Comparison of ENCODE assay signal across 8 mouse cellular contexts in the genomic region with DNA sequence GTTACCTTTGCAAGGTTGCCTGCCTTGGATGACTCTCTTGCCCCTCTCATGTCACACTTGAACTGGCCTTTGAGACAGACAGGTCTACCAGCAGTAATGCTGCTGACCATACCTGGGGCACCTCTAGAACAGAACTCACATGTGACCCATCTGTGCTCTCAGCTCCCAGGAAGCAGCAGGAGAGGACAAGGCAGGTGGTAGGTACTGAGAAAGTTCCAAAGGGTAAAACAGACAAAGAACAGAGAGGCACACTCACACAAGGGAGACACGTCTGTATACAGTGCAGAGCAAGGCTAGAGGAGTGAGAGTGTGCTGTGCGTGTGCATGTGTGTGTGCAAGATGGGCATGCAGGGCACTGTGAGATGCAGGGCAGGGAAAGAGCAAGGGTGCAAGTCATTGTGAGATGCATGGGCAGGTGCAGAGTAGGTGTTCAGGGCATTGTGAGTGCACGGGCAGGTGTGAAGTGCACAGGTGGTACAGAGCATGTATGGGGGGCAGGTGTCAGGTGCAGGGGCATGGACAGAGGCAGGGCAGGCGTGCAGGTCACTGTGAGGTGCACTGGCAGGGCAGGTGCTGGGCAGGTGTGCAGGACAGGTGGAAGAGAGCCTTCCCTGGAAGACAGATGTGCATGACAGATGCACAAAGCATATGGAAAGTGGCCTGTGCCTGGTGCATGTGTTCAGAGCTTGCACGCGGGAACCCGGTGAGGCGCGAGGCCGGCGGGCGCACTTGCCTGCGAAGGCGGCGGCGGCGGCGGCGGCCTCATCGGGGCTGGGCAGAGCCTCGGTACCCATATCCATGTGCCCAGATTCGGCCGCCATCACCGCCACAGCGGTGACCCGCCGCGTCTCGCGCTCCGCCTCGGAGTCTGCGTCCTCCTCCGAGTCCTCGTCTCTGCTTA. TPM values are rescaled to one million over a fixed set of nuclear protein-coding genes. Genes with fewer than 3 reads are reported as not detected.
DNase-seq lines count a peak whose midpoint lies in the region; ATAC-seq and TF ChIP-seq lines count a peak whose summit lies in the region.

No protein-coding gene starts in this region.

- whole genome bisulfite sequencing in embryonic facial prominence, embryonic 11.5 days, result 5% methylated on average over 33 of the region's 35 CpGs
- WGBS in hindbrain, embryonic 14.5 days, result 4% methylated on average over 35 of the region's 35 CpGs
- WGBS in lung, postnatal 0 days, result 4% methylated on average over 29 of the region's 35 CpGs
- 4% methylated on average over 35 of the region's 35 CpGs for WGBS in stomach, embryonic 15.5 days

- H3K4me3 ChIP-seq in G1E (ENCODE audit: low read depth, low read length), result peak overlapping the region; percentile 77
- peak overlapping the region; percentile 65 for H3K4me3 ChIP-seq in embryonic facial prominence, embryonic 11.5 days (ENCODE audit: low read depth, low read length)
- peak overlapping the region; percentile 86 for H3K4me3 ChIP-seq in hindbrain, embryonic 14.5 days (replicated peaks; ENCODE audit: low read length)
- H3K4me3 ChIP-seq in lung, postnatal 0 days (ENCODE audit: low read depth, low read length), result peak overlapping the region; percentile 52
- peak overlapping the region; percentile 68 for H3K4me3 ChIP-seq in stomach, embryonic 15.5 days (replicated peaks)

- TF ChIP-seq CTCF in G1E (IDR thresholded peaks at IDR 0.05; ENCODE audit: low read depth, low read length), result no peak
- no peak for TF ChIP-seq CTCF in lung, postnatal 0 days (IDR thresholded peaks at IDR 0.05)

- no peaks in the 10 kb centered on the region for H3K9me3 ChIP-seq in G1E (replicated peaks)
- H3K9me3 ChIP-seq in embryonic facial prominence, embryonic 11.5 days (replicated peaks; ENCODE audit: control insufficient read depth, low read length), result no peaks in the 10 kb centered on the region
- no peaks in the 10 kb centered on the region for H3K9me3 ChIP-seq in hindbrain, embryonic 14.5 days (ENCODE audit: control insufficient read depth, low read length)
- H3K9me3 ChIP-seq in lung, postnatal 0 days (ENCODE audit: low read length), result no peaks in the 10 kb centered on the region
- H3K9me3 ChIP-seq in stomach, embryonic 15.5 days, result no peaks in the 10 kb centered on the region

- peak overlapping the region; percentile 95 for H3K9ac ChIP-seq in embryonic facial prominence, embryonic 11.5 days (replicated peaks; ENCODE audit: low read length)
- peak overlapping the region; percentile 94 for H3K9ac ChIP-seq in hindbrain, embryonic 14.5 days
- peak overlapping the region; percentile 83 for H3K9ac ChIP-seq in lung, postnatal 0 days (replicated peaks; ENCODE audit: low read depth)
- H3K9ac ChIP-seq in stomach, embryonic 15.5 days, result peak overlapping the region; percentile 96

- ATAC-seq in G1E (ENCODE audit: extremely low read depth, insufficient number of reproducible peaks, low FRiP score, poor library complexity, severe bottlenecking), result no peak
- peak; percentile 32 for ATAC-seq in embryonic facial prominence, embryonic 11.5 days (replicated peaks; ENCODE audit: insufficient number of reproducible peaks, low FRiP score, low TSS enrichment, low read depth)
- peak; percentile 42 for ATAC-seq in hindbrain, embryonic 14.5 days (ENCODE audit: low FRiP score)
- peak; percentile 11 for ATAC-seq in lung, postnatal 0 days
- no peak for ATAC-seq in stomach, embryonic 15.5 days (ENCODE audit: insufficient read depth, low FRiP score, low read depth)

- peaks cover 31% of the 10 kb centered on the region for H3K4me1 ChIP-seq in G1E (ENCODE audit: insufficient read depth, low read depth, low read length)
- H3K4me1 ChIP-seq in embryonic facial prominence, embryonic 11.5 days (ENCODE audit: control insufficient read depth, insufficient read depth, low read length), result peaks cover 8% of the 10 kb centered on the region
- peaks cover 36% of the 10 kb centered on the region for H3K4me1 ChIP-seq in hindbrain, embryonic 14.5 days (replicated peaks; ENCODE audit: control insufficient read depth, insufficient read depth, low read length)
- peaks cover 17% of the 10 kb centered on the region; the same call in 1 of the 2 replicates for H3K4me1 ChIP-seq in lung, postnatal 0 days (ENCODE audit: insufficient read depth, low read depth, low read length)
- peaks cover 22% of the 10 kb centered on the region for H3K4me1 ChIP-seq in stomach, embryonic 15.5 days

- peak; percentile 45 for DNase-seq in kidney, adult 9 months
- no peak for DNase-seq in kidney, postnatal 4 days
- DNase-seq in G1E (ENCODE audit: low spot score), result no peak
- DNase-seq in embryonic facial prominence, embryonic 11.5 days (ENCODE audit: low spot score), result peak; percentile 47
- DNase-seq in hindbrain, embryonic 14.5 days (ENCODE audit: low spot score), result no peak
- no peak for DNase-seq in lung, postnatal 0 days (ENCODE audit: low spot score)
- no peak for DNase-seq in adrenal gland, postnatal 10 days

- H3K27me3 ChIP-seq in G1E (ENCODE audit: insufficient read depth, low read length), result no peaks in the 10 kb centered on the region
- no peaks in the 10 kb centered on the region for H3K27me3 ChIP-seq in embryonic facial prominence, embryonic 11.5 days (ENCODE audit: control insufficient read depth, insufficient read depth, low read length)
- H3K27me3 ChIP-seq in hindbrain, embryonic 14.5 days (ENCODE audit: control insufficient read depth, insufficient read depth, low read length), result no peaks in the 10 kb centered on the region
- no peaks in the 10 kb centered on the region for H3K27me3 ChIP-seq in lung, postnatal 0 days (replicated peaks; ENCODE audit: insufficient read depth, low read length)
- no peaks in the 10 kb centered on the region for H3K27me3 ChIP-seq in stomach, embryonic 15.5 days (replicated peaks)

- peak overlapping the region; percentile 93 for H3K4me2 ChIP-seq in embryonic facial prominence, embryonic 11.5 days (ENCODE audit: low read depth, low read length)
- peak overlapping the region; percentile 98 for H3K4me2 ChIP-seq in hindbrain, embryonic 14.5 days (replicated peaks)
- H3K4me2 ChIP-seq in lung, postnatal 0 days (replicated peaks; ENCODE audit: low read depth, low read length), result peak overlapping the region; percentile 89
- H3K4me2 ChIP-seq in stomach, embryonic 15.5 days, result peak overlapping the region; percentile 99

- H3K27ac ChIP-seq in embryonic facial prominence, embryonic 11.5 days (replicated peaks; ENCODE audit: low read depth, low read length), result peak overlapping the region; percentile 98
- H3K27ac ChIP-seq in hindbrain, embryonic 14.5 days, result peak overlapping the region; percentile 100
- peak overlapping the region; percentile 99 for H3K27ac ChIP-seq in lung, postnatal 0 days (ENCODE audit: low read length)
- peak overlapping the region; percentile 99 for H3K27ac ChIP-seq in stomach, embryonic 15.5 days

- peaks cover 56% of the 10 kb centered on the region for H3K36me3 ChIP-seq in G1E (replicated peaks)
- no peaks in the 10 kb centered on the region; the same call in 1 of the 2 replicates for H3K36me3 ChIP-seq in embryonic facial prominence, embryonic 11.5 days (replicated peaks; ENCODE audit: control insufficient read depth, insufficient read depth, low read depth, low read length)
- H3K36me3 ChIP-seq in hindbrain, embryonic 14.5 days (replicated peaks; ENCODE audit: control insufficient read depth, insufficient read depth), result peaks cover 25% of the 10 kb centered on the region
- peaks cover 9% of the 10 kb centered on the region for H3K36me3 ChIP-seq in lung, postnatal 0 days (ENCODE audit: insufficient read depth, low read length)
- peaks cover 17% of the 10 kb centered on the region for H3K36me3 ChIP-seq in stomach, embryonic 15.5 days

- no peak for TF ChIP-seq EP300 in lung, postnatal 0 days (IDR thresholded peaks at IDR 0.05)

RNA-seq across cellular contexts. Expression of a gene that starts 0.7 kb away (rescaled TPM):
- total RNA-seq in G1E (2014; fragmentation: Nextera tagmentation) (35.3 and 41.2 TPM in 2 replicates), G1E (2017) (22.9 and 27.0 TPM in 2 replicates)
- 55.8 and 61.7 TPM in 2 replicates for polyA plus RNA-seq in G1E (2012)
- polyA plus RNA-seq in embryonic facial prominence, embryonic 11.5 days (2014; fragmentation: Nextera tagmentation; extraction: Ambion mirVana), result 53.9 and 60.8 TPM in 2 replicates
- 187 TPM in 2 replicates for polyA plus RNA-seq in hindbrain, embryonic 14.5 days (2014; fragmentation: Nextera tagmentation; extraction: Ambion mirVana)
- polyA plus RNA-seq in lung, postnatal 0 days (2015; fragmentation: Nextera tagmentation; extraction: Ambion mirVana), result 35.7 and 40.8 TPM in 2 replicates
- 66.9 and 70.8 TPM in 2 replicates for polyA plus RNA-seq in stomach, embryonic 15.5 days (2015; fragmentation: Nextera tagmentation; extraction: Ambion mirVana)
- 10 to 100 TPM; 39.9 to 59.2 TPM for total RNA-seq in adrenal gland, postnatal 10 days (2021)

RNA-seq across cellular contexts. Expression of a gene that starts 0.7 kb away (rescaled TPM):
- 22.5 and 24.4 TPM in 2 replicates for total RNA-seq in G1E (2014; fragmentation: Nextera tagmentation)
- total RNA-seq in G1E (2017), result 18.0 and 18.3 TPM in 2 replicates
- 8.4 and 9.0 TPM in 2 replicates for polyA plus RNA-seq in G1E (2012)
- polyA plus RNA-seq in embryonic facial prominence, embryonic 11.5 days (2014; fragmentation: Nextera tagmentation; extraction: Ambion mirVana), result 24.0 and 26.6 TPM in 2 replicates
- 24.7 and 32.6 TPM in 2 replicates for polyA plus RNA-seq in hindbrain, embryonic 14.5 days (2014; fragmentation: Nextera tagmentation; extraction: Ambion mirVana)
- 34.7 and 44.1 TPM in 2 replicates for polyA plus RNA-seq in lung, postnatal 0 days (2015; fragmentation: Nextera tagmentation; extraction: Ambion mirVana)
- 39.3 and 40.6 TPM in 2 replicates for polyA plus RNA-seq in stomach, embryonic 15.5 days (2015; fragmentation: Nextera tagmentation; extraction: Ambion mirVana)
- total RNA-seq in adrenal gland, postnatal 10 days (2021), result 10 to 100 TPM; 22.1 to 31.6 TPM

RNA-seq across cellular contexts. Expression of a gene that starts 11.9 kb away (rescaled TPM):
- total RNA-seq in G1E (2014; fragmentation: Nextera tagmentation) (not detected in 2 replicates), G1E (2017) (0.33 TPM in 1 of 2 replicates, not detected in the other)
- not detected in 2 replicates for polyA plus RNA-seq in G1E (2012)
- 3.4 and 3.5 TPM in 2 replicates for polyA plus RNA-seq in embryonic facial prominence, embryonic 11.5 days (2014; fragmentation: Nextera tagmentation; extraction: Ambion mirVana)
- 0.98 and 1.2 TPM in 2 replicates for polyA plus RNA-seq in hindbrain, embryonic 14.5 days (2014; fragmentation: Nextera tagmentation; extraction: Ambion mirVana)
- 67.6 and 73.1 TPM in 2 replicates for polyA plus RNA-seq in lung, postnatal 0 days (2015; fragmentation: Nextera tagmentation; extraction: Ambion mirVana)
- 59.6 and 59.7 TPM in 2 replicates for polyA plus RNA-seq in stomach, embryonic 15.5 days (2015; fragmentation: Nextera tagmentation; extraction: Ambion mirVana)
- total RNA-seq in adrenal gland, postnatal 10 days (2021), result 1 to 10 TPM; 4.6 to 7.1 TPM

RNA-seq across cellular contexts. Expression of a gene that starts 35.0 kb away (rescaled TPM):
- total RNA-seq in G1E (2014; fragmentation: Nextera tagmentation) (not detected in 2 replicates), G1E (2017) (0.38 TPM in 1 of 2 replicates, not detected in the other)
- polyA plus RNA-seq in G1E (2012), result not detected in 2 replicates
- 0.62 and 0.89 TPM in 2 replicates for polyA plus RNA-seq in embryonic facial prominence, embryonic 11.5 days (2014; fragmentation: Nextera tagmentation; extraction: Ambion mirVana)
- polyA plus RNA-seq in hindbrain, embryonic 14.5 days (2014; fragmentation: Nextera tagmentation; extraction: Ambion mirVana), result 0.65 and 0.88 TPM in 2 replicates
- 0.12 and 0.17 TPM in 2 replicates for polyA plus RNA-seq in lung, postnatal 0 days (2015; fragmentation: Nextera tagmentation; extraction: Ambion mirVana)
- 0.19 and 0.28 TPM in 2 replicates for polyA plus RNA-seq in stomach, embryonic 15.5 days (2015; fragmentation: Nextera tagmentation; extraction: Ambion mirVana)
- under 1 TPM in 1 of 2 experiments, not detected in 1; 0.36 TPM for total RNA-seq in adrenal gland, postnatal 10 days (2021)

RNA-seq across cellular contexts. Expression of a gene that starts 47.9 kb away (rescaled TPM):
- total RNA-seq in G1E (2014; fragmentation: Nextera tagmentation), result not detected in 2 replicates
- total RNA-seq in G1E (2017), result not detected in 2 replicates
- not detected in 2 replicates for polyA plus RNA-seq in G1E (2012)
- 4.5 and 6.7 TPM in 2 replicates for polyA plus RNA-seq in embryonic facial prominence, embryonic 11.5 days (2014; fragmentation: Nextera tagmentation; extraction: Ambion mirVana)
- 3.2 and 4.1 TPM in 2 replicates for polyA plus RNA-seq in hindbrain, embryonic 14.5 days (2014; fragmentation: Nextera tagmentation; extraction: Ambion mirVana)
- 1.0 and 1.3 TPM in 2 replicates for polyA plus RNA-seq in lung, postnatal 0 days (2015; fragmentation: Nextera tagmentation; extraction: Ambion mirVana)
- 44.2 and 48.8 TPM in 2 replicates for polyA plus RNA-seq in stomach, embryonic 15.5 days (2015; fragmentation: Nextera tagmentation; extraction: Ambion mirVana)
- total RNA-seq in adrenal gland, postnatal 10 days (2021), result 1 to 10 TPM; 2.8 to 3.2 TPM

Comparison
In these comparisons a context has a peak if more than half of its experiments do, and no peak if none do; other contexts are left out.
1. DNase-seq: peak in kidney, adult 9 months (single experiment) and embryonic facial prominence, embryonic 11.5 days (single experiment); none in kidney, postnatal 4 days (0 of 2), G1E (single experiment), hindbrain, embryonic 14.5 days (single experiment), lung, postnatal 0 days (single experiment) and adrenal gland, postnatal 10 days (single experiment).
2. ATAC-seq: peak in embryonic facial prominence, embryonic 11.5 days (single experiment), hindbrain, embryonic 14.5 days (single experiment) and lung, postnatal 0 days (single experiment); none in G1E (single experiment) and stomach, embryonic 15.5 days (single experiment).
3. RNA of a gene that starts 11.9 kb away (polyA plus RNA-seq): 67.6 to 73.1 TPM in lung, postnatal 0 days and 59.6 to 59.7 TPM in stomach, embryonic 15.5 days; 3.4 to 3.5 TPM in embryonic facial prominence, embryonic 11.5 days, 0.98 to 1.2 TPM in hindbrain, embryonic 14.5 days and not detected in G1E; every median in the first group is over 10 times any median in the second.
4. Peak in every context shown above with its lines, with median percentiles within 50 percentile points of each other: H3K4me3 ChIP-seq, H3K27ac ChIP-seq, H3K4me2 ChIP-seq and H3K9ac ChIP-seq.